Mouse (Mus musculus) myocyte (in vitro differentiated cells): ENCODE measurements around the gene Eipr1. TPM values are rescaled to one million over a fixed set of nuclear protein-coding genes. Genes with fewer than 3 reads are reported as not detected.
A peak's percentile ranks its signal among the peaks of the same experiment; 100 is the strongest.

Source experiments
- H3K27me3 ChIP-seq: one replicate; pipeline ENCODE4 v1.6.1; 2011; ENCODE audit not compliant: control insufficient read depth, insufficient read depth, insufficient read length
- H3K36me3 ChIP-seq: one replicate; pipeline ENCODE4 v1.6.1; 2011; ENCODE audit not compliant: control insufficient read depth, insufficient read depth
- H3K4me2 ChIP-seq: one replicate; pipeline ENCODE4 v1.6.1; 2011; ENCODE audit warnings: low read depth, control low read depth
- H3K4me3 ChIP-seq: one replicate; pipeline ENCODE4 v1.5.1; 2011; ENCODE audit warnings: mild to moderate bottlenecking, control low read depth, moderate library complexity
- H3K79me2 ChIP-seq: one replicate; pipeline ENCODE4 v1.6.1; 2011; ENCODE audit not compliant: control insufficient read depth, insufficient read depth
- H3ac ChIP-seq: one replicate; pipeline ENCODE4 v1.6.1; 2011; ENCODE audit not compliant: control insufficient read depth, insufficient read length
- CEBPB ChIP-seq: IDR thresholded peaks from 2 replicates; pipeline ENCODE4 v1.6.1; 2011; ENCODE audit warnings: mild to moderate bottlenecking, moderate library complexity; ENCODE audit not compliant: poor library complexity, insufficient read depth, severe bottlenecking
- E2F4 ChIP-seq: IDR thresholded peaks from one replicate; pipeline ENCODE4 v1.6.1; 2011; ENCODE audit warnings: mild to moderate bottlenecking, control low read depth, moderate library complexity; ENCODE audit not compliant: insufficient read depth
- MAX ChIP-seq: IDR thresholded peaks from one replicate; pipeline ENCODE4 v1.6.1; 2011; ENCODE audit warnings: low read depth, mild to moderate bottlenecking, control low read depth
- MYOD1 ChIP-seq, 3 experiments: IDR thresholded peaks; one replicate each; pipeline ENCODE4 v1.6.1; 2011; ENCODE audit warnings: control low read depth in 2 of 3, low read depth in 2 of 3, mild to moderate bottlenecking in 2 of 3, moderate library complexity in 1 of 3; ENCODE audit not compliant: insufficient read length in 2 of 3, control insufficient read depth in 1 of 3
- MYOG ChIP-seq, 3 experiments: IDR thresholded peaks; one replicate each; pipeline ENCODE4 v1.6.1; 2011; ENCODE audit warnings: control low read depth in 2 of 3, low read depth in 2 of 3, mild to moderate bottlenecking in 2 of 3; ENCODE audit not compliant: insufficient read length in 2 of 3, control insufficient read depth in 1 of 3, insufficient read depth in 1 of 3
- POLR2A ChIP-seq: IDR thresholded peaks from one replicate; pipeline ENCODE4 v1.6.1; 2011; ENCODE audit warnings: low read depth, mild to moderate bottlenecking, control low read depth, moderate library complexity; ENCODE audit not compliant: insufficient read length
- POLR2AphosphoS2 ChIP-seq: IDR thresholded peaks from one replicate; pipeline ENCODE4 v1.6.1; 2011; ENCODE audit warnings: low read depth, control low read depth; ENCODE audit not compliant: insufficient read length
- REST ChIP-seq: IDR thresholded peaks from one replicate; pipeline ENCODE4 v1.6.1; 2011; ENCODE audit warnings: mild to moderate bottlenecking, control low read depth, moderate library complexity; ENCODE audit not compliant: insufficient read depth, insufficient read length
- SRF ChIP-seq: IDR thresholded peaks from one replicate; pipeline ENCODE4 v1.6.1; 2011; ENCODE audit warnings: low read depth; ENCODE audit not compliant: control insufficient read depth, insufficient read length
- TCF12 ChIP-seq: IDR thresholded peaks from one replicate; pipeline ENCODE4 v1.6.1; 2011; ENCODE audit warnings: mild to moderate bottlenecking, control low read depth; ENCODE audit not compliant: poor library complexity, insufficient read depth, severe bottlenecking
- TCF3 ChIP-seq: IDR thresholded peaks from one replicate; pipeline ENCODE4 v1.6.1; 2011; ENCODE audit warnings: low read depth, control low read depth; ENCODE audit not compliant: insufficient read length
- USF1 ChIP-seq: IDR thresholded peaks from one replicate; pipeline ENCODE4 v1.6.1; 2011; ENCODE audit warnings: low read depth, mild to moderate bottlenecking, control low read depth, moderate library complexity
- polyA plus RNA-seq: library from polyadenylated mRNA; unstranded; fragments of >200 nt; fragmentation: generic; extraction: Trizol; gene quantifications from one replicate; pipeline ENCODE4 v1.2.1, GENCODE M21; 2012; ENCODE audit warnings: missing spikeins

The Eipr1 gene
- polyA plus RNA-seq, 1 experiment = 19.5 TPM

DNA sequence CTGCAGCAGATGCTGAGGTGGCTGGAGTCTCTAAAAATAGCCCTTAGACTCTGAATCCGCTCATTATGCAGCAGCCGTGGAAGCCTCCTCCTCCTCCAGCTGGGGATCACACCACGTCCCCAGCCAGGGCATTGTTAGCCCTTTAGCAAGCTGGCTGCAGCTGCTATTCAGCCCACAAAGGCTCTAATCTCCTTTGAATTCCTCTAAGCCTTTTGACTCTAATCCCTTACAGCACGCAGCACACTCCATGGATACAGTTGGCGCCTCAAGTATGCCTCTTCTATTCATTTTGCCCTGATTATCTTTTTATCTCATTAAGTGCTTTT is 65.8 kb downstream of the Eipr1 start:
- Histone ChIP-seq H3K79me2 (no peaks in the 10 kb centered on the region), H3K36me3 (no peaks in the 10 kb centered on the region), H3ac (no peak overlapping the region), H3K4me3 (no peak overlapping the region), H3K27me3 (no peaks in the 10 kb centered on the region), H3K4me2 (no peak overlapping the region)
- TF ChIP-seq REST = no peak
- peak; percentile 77 to 90 (median 87) for TF ChIP-seq MYOG (IDR thresholded peaks at IDR 0.05; ENCODE audit: control insufficient read depth in 1 of 3, insufficient read depth in 1 of 3, insufficient read length in 2 of 3, low read depth in 2 of 3)
- peak; percentile 62 for TF ChIP-seq TCF12
- peak; percentile 34 for TF ChIP-seq TCF3
- peak; percentile 32 to 85 (median 64) for TF ChIP-seq MYOD1 (IDR thresholded peaks at IDR 0.05; ENCODE audit: control insufficient read depth in 1 of 3, insufficient read length in 2 of 3, low read depth in 2 of 3)

DNA sequence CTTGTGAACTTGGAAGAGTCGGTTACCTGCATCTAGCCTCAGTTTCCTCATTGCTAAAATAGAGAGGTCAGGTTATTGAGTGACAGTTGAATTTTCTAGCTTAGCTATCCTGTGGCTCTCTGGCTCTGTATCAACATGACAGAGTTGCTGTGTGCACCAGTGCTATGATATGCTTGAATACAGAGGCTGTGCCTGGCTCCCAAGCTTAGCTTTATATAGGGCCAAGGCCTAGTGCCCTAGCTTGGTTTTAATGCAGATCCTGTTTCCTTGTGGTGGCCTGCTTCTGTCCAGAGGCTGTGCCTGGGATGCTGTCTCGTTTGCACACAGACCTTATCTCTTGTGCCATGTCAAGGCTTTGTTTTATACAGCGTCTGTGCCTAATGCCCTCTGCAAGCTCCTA is 66.3 kb downstream of the Eipr1 start:
- no peaks in the 10 kb centered on the region for H3K79me2 ChIP-seq
- no peaks in the 10 kb centered on the region for H3K36me3 ChIP-seq
- no peaks in the 10 kb centered on the region for H3K27me3 ChIP-seq
- H3K4me3 ChIP-seq = no peak overlapping the region
- TF ChIP-seq TCF3 (no peak), SRF (no peak), MAX (no peak), POLR2A (no peak), REST (no peak), USF1 (no peak), E2F4 (no peak), CEBPB (no peak), MYOD1 (IDR thresholded peaks at IDR 0.05; ENCODE audit: control insufficient read depth in 1 of 3, insufficient read length in 2 of 3, low read depth in 2 of 3) (no peak), TCF12 (no peak)
- H3ac ChIP-seq = no peak overlapping the region
- no peak overlapping the region for H3K4me2 ChIP-seq

DNA sequence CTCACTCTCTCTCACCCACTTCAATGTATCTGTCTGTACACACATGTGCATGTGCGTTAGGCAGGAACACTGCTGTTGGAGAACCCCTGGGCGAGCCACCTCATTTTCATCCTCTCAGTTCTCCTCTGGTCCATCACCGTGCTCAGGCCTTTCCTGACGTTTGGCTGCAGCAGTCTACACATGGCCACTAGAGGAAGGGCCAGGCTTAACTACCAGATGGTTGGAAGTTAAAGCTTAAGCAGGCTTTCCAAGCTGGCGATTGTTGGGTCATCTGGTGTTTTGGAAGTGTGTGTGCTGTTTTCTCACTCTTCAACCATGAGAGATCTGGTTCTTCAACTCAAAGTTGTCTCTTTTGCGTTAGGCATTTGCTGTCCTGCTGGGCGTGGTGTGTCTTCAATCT is 71.9 kb downstream of the Eipr1 start:
- Histone ChIP-seq H3K79me2 (no peaks in the 10 kb centered on the region), H3K27me3 (no peaks in the 10 kb centered on the region), H3K36me3 (no peaks in the 10 kb centered on the region), H3K4me2 (no peak overlapping the region), H3ac (no peak overlapping the region), H3K4me3 (no peak overlapping the region)
- no peak for TF ChIP-seq MYOG (IDR thresholded peaks at IDR 0.05; ENCODE audit: control insufficient read depth in 1 of 3, insufficient read depth in 1 of 3, insufficient read length in 2 of 3, low read depth in 2 of 3)
- TF ChIP-seq CEBPB = no peak
- TF ChIP-seq POLR2A = no peak

DNA sequence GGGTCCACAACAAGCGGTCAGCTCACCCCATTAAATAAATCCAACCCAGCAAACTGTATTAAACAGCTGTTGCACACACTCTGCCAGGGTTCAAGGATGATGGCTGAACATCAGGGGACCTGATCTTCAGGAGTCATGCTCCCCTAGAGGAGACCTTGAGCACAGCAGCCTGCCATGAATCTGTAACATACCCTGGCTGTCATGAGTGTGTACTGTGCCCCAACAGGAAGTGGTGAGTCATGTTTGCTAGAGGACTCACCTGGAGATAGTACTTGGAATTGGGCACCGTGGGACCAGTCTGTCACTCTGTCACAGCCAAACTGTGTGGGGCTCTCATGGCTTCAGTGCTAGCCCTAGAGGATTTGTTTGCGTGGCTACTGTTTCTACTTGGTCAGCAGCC is 77.9 kb downstream of the Eipr1 start:
- Histone ChIP-seq H3K36me3 (no peaks in the 10 kb centered on the region), H3K4me3 (no peak overlapping the region), H3K4me2 (no peak overlapping the region), H3K27me3 (no peaks in the 10 kb centered on the region), H3ac (no peak overlapping the region), H3K79me2 (no peaks in the 10 kb centered on the region)
- no peak for TF ChIP-seq TCF3
- TF ChIP-seq SRF = no peak
- TF ChIP-seq MYOD1 (IDR thresholded peaks at IDR 0.05; ENCODE audit: control insufficient read depth in 1 of 3, insufficient read length in 2 of 3, low read depth in 2 of 3) = no peak
- no peak for TF ChIP-seq POLR2A
- no peak for TF ChIP-seq USF1
- TF ChIP-seq E2F4 = no peak

DNA sequence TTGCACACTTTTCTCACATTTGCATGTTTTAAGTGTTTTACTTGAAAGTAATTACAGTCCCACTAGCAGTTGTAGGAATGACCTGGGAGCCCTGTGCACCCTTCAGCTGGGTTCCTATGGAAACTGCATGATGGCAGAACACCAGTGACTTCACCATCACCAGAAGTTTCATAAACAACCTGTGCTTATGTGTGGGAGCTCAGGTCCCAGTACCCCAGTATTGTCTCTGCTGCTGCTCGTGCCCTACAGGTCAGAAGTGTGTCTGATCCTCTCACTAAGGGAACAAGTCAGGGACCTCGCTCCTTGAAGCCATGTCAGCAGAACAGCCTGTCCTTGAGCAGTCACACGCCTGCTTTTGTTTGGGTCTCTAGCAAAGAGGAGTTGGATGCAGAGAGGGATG is 78.9 kb downstream of the Eipr1 start:
- no peaks in the 10 kb centered on the region for H3K79me2 ChIP-seq
- H3ac ChIP-seq = no peak overlapping the region
- no peak overlapping the region for H3K4me3 ChIP-seq
- H3K36me3 ChIP-seq = no peaks in the 10 kb centered on the region
- TF ChIP-seq POLR2AphosphoS2 (no peak), USF1 (no peak), TCF12 (no peak), MAX (no peak), POLR2A (no peak), REST (no peak), TCF3 (no peak), MYOD1 (IDR thresholded peaks at IDR 0.05; ENCODE audit: control insufficient read depth in 1 of 3, insufficient read length in 2 of 3, low read depth in 2 of 3) (no peak), CEBPB (no peak), E2F4 (no peak), SRF (no peak), MYOG (IDR thresholded peaks at IDR 0.05; ENCODE audit: control insufficient read depth in 1 of 3, insufficient read depth in 1 of 3, insufficient read length in 2 of 3, low read depth in 2 of 3) (no peak)
- no peak overlapping the region for H3K4me2 ChIP-seq
- H3K27me3 ChIP-seq = no peaks in the 10 kb centered on the region
